Mouse (Mus musculus) common myeloid progenitor, adult 5-6 weeks (primary cell): ENCODE data around the gene Ghrh. TPM values are rescaled to one million over a fixed set of nuclear protein-coding genes. Genes with fewer than 3 reads are reported as not detected.

ENCODE experiments used
- ATAC-seq: replicated peaks from 2 replicates; pipeline ENCODE4 v1.8.0; 2016; ENCODE audit warnings: low read depth, mild to moderate bottlenecking, moderate TSS enrichment, inconsistent platforms; ENCODE audit not compliant: poor library complexity, severe bottlenecking
- total RNA-seq: library from RNA; stranded (forward); fragments of 200-1000, 187-1606 nt; gene quantifications from 2 replicates; pipeline ENCODE4 v1.2.3, GENCODE M21; 2017

The Ghrh gene
- total RNA-seq, 1 experiment from 2014 or later, result not detected

- no peak for ATAC-seq
These were observed 5.9 kb upstream of the Ghrh start for GRCm38 (mm10) chr2:157353183-157353582.

GRCm38 (mm10) chr2:157349121-157349778 lies 1.9 kb upstream of the Ghrh start:
- no peak for ATAC-seq

GRCm38 (mm10) chr2:157343337-157343736 lies 4.0 kb downstream of the Ghrh start:
- ATAC-seq, result no peak

GRCm38 (mm10) chr2:157342328-157342926 lies 4.9 kb downstream of the Ghrh start:
- ATAC-seq, result no peak

- ATAC-seq, result peak; percentile 74
These were observed 5.6 kb downstream of the Ghrh start for GRCm38 (mm10) chr2:157341554-157342270.

- ATAC-seq, result no peak
These were observed 7.0 kb downstream of the Ghrh start for GRCm38 (mm10) chr2:157340221-157340741.

GRCm38 (mm10) chr2:157339532-157339931 lies 7.8 kb downstream of the Ghrh start:
- ATAC-seq, result no peak

- ATAC-seq, result peak; percentile 71
These were observed 8.6 kb downstream of the Ghrh start for GRCm38 (mm10) chr2:157338663-157339062.

- ATAC-seq, result no peak
These were observed 15.2 kb downstream of the Ghrh start for GRCm38 (mm10) chr2:157332059-157332458.

GRCm38 (mm10) chr2:157328570-157328969 lies 18.7 kb downstream of the Ghrh start:
- no peak for ATAC-seq

- no peak for ATAC-seq
These were observed 19.2 kb downstream of the Ghrh start for GRCm38 (mm10) chr2:157328106-157328505.

- ATAC-seq, result no peak
These were observed 22.1 kb downstream of the Ghrh start for GRCm38 (mm10) chr2:157325238-157325637.

- no peak for ATAC-seq
These were observed 25.1 kb downstream of the Ghrh start for GRCm38 (mm10) chr2:157322029-157322766.

GRCm38 (mm10) chr2:157320886-157321285 lies 26.4 kb downstream of the Ghrh start:
- ATAC-seq, result no peak

- no peak for ATAC-seq
These were observed 27.2 kb downstream of the Ghrh start for GRCm38 (mm10) chr2:157320135-157320534.

- ATAC-seq, result no peak
These were observed 30.1 kb downstream of the Ghrh start for GRCm38 (mm10) chr2:157317220-157317619.

GRCm38 (mm10) chr2:157316358-157316933 lies 30.9 kb downstream of the Ghrh start:
- no peak for ATAC-seq

- no peak for ATAC-seq
These were observed 31.8 kb downstream of the Ghrh start for GRCm38 (mm10) chr2:157315486-157315885.

- no peak for ATAC-seq
These were observed 33.0 kb downstream of the Ghrh start for GRCm38 (mm10) chr2:157314310-157314709.

- ATAC-seq, result no peak
These were observed 33.6 kb downstream of the Ghrh start for GRCm38 (mm10) chr2:157313718-157314117.
